Mouse (Mus musculus): ENCODE data around the gene Slc25a22. TPM values are rescaled to one million over a fixed set of nuclear protein-coding genes. Genes with fewer than 3 reads are reported as not detected.

Gene Slc25a22
- 10 to 100 TPM; 56.7 to 57.4 TPM for polyA plus RNA-seq (2017; shearing (Covaris generic))

GRCm38 (mm10) chr7:141437178-141438120, at the start of gene Slc25a22:
Gene Slc25a22, minus strand, starts transcription at chr7:141437892.

GRCm38 (mm10) chr7:141475011-141475804, 37.5 kb upstream of the Slc25a22 start, which contains the start of the genes Polr2l and Tspan4:
Gene Polr2l, minus strand, starts transcription at chr7:141475132.
Gene Tspan4, plus strand, starts transcription at chr7:141475240.

GRCm38 (mm10) chr7:141467230-141468030, 29.7 kb upstream of the Slc25a22 start, which contains the start of gene Cd151:
Gene Cd151, plus strand, starts transcription at chr7:141467392.

GRCm38 (mm10) chr7:141460391-141461113, 22.9 kb upstream of the Slc25a22 start, which contains the start of gene Cracr2b:
Gene Cracr2b, plus strand, starts transcription at chr7:141461094.

GRCm38 (mm10) chr7:141454967-141455551, 17.4 kb upstream of the Slc25a22 start, which contains the start of gene Pnpla2:
Gene Pnpla2, plus strand, starts transcription at chr7:141455198.

GRCm38 (mm10) chr7:141447110-141447991, 9.7 kb upstream of the Slc25a22 start, which contains the start of gene Rplp2:
Gene Rplp2, plus strand, starts transcription at chr7:141447370.

GRCm38 (mm10) chr7:141443828-141444237, 6.1 kb upstream of the Slc25a22 start, which contains the start of gene Pidd1:
Gene Pidd1, minus strand, starts transcription at chr7:141444025.

GRCm38 (mm10) chr7:141429310-141429709, 8.4 kb downstream of the Slc25a22 start, which contains the start of gene Cend1:
Gene Cend1, minus strand, starts transcription at chr7:141429491.

GRCm38 (mm10) chr7:141413809-141414584, 23.7 kb downstream of the Slc25a22 start, which contains the start of gene Gatd1:
Gene Gatd1, minus strand, starts transcription at chr7:141414136.

GRCm38 (mm10) chr7:141391625-141392551, 45.8 kb downstream of the Slc25a22 start, which contains the start of gene Taldo1:
Gene Taldo1, plus strand, starts transcription at chr7:141392199.

Other genes with a start within 250 kb of the Slc25a22 start
- 10 to 100 TPM; 56.0 to 61.9 TPM for gene Hras, start 243.9 kb downstream of the Slc25a22 start, polyA plus RNA-seq (2017; shearing (Covaris generic))
- 1 to 10 TPM; 2.2 to 5.0 TPM for gene Lrrc56, start 243.7 kb downstream of the Slc25a22 start, polyA plus RNA-seq (2017; shearing (Covaris generic))
- 1 to 10 TPM; 8.3 to 9.9 TPM for gene Lmntd2, start 223.8 kb downstream of the Slc25a22 start, polyA plus RNA-seq (2017; shearing (Covaris generic))
- 10 to 100 TPM; 18.6 to 23.4 TPM for gene Rassf7, start 222.0 kb downstream of the Slc25a22 start, polyA plus RNA-seq (2017; shearing (Covaris generic))
- gene Phrf1, start 209.1 kb downstream of the Slc25a22 start, polyA plus RNA-seq (2017; shearing (Covaris generic)): 10 to 100 TPM; 55.5 to 85.8 TPM
- gene Irf7, start 171.4 kb downstream of the Slc25a22 start, polyA plus RNA-seq (2017; shearing (Covaris generic)): 100 to 1,000 TPM; 105 to 126 TPM
- gene Cdhr5, start 161.1 kb downstream of the Slc25a22 start, polyA plus RNA-seq (2017; shearing (Covaris generic)): under 1 TPM in 1 of 2 experiments, not detected in 1; 0.07 TPM
- gene Sct, start 158.8 kb downstream of the Slc25a22 start, polyA plus RNA-seq (2017; shearing (Covaris generic)): not detected
- under 1 TPM in 1 of 2 experiments, not detected in 1; 0.06 TPM for gene Drd4, start 145.9 kb downstream of the Slc25a22 start, polyA plus RNA-seq (2017; shearing (Covaris generic))
- gene Deaf1, start 110.2 kb downstream of the Slc25a22 start, polyA plus RNA-seq (2017; shearing (Covaris generic)): 10 to 100 TPM; 48.0 to 58.2 TPM
- 10 to 100 TPM; 37.5 to 40.6 TPM for gene Tmem80, start 110.2 kb downstream of the Slc25a22 start, polyA plus RNA-seq (2017; shearing (Covaris generic))
- under 1 TPM in 1 of 2 experiments, not detected in 1; 0.09 TPM for gene Eps8l2, start 99.0 kb downstream of the Slc25a22 start, polyA plus RNA-seq (2017; shearing (Covaris generic))
- 100 to 1,000 TPM; 342 to 415 TPM for gene Taldo1, start 45.7 kb downstream of the Slc25a22 start, polyA plus RNA-seq (2017; shearing (Covaris generic))
- 10 to 100 TPM; 72.8 to 73.0 TPM for gene Gatd1, start 23.8 kb downstream of the Slc25a22 start, polyA plus RNA-seq (2017; shearing (Covaris generic))
- gene Cend1, start 8.4 kb downstream of the Slc25a22 start, polyA plus RNA-seq (2017; shearing (Covaris generic)): under 1 TPM; 0.39 to 0.96 TPM
- gene Pidd1, start 6.1 kb upstream of the Slc25a22 start, polyA plus RNA-seq (2017; shearing (Covaris generic)): 10 to 100 TPM; 10.4 to 10.6 TPM
- 1,000 to 10,000 TPM; 1,171 to 2,116 TPM for gene Rplp2, start 9.5 kb upstream of the Slc25a22 start, polyA plus RNA-seq (2017; shearing (Covaris generic))
- 10 to 100 TPM; 88.2 to 90.1 TPM for gene Pnpla2, start 17.3 kb upstream of the Slc25a22 start, polyA plus RNA-seq (2017; shearing (Covaris generic))
- under 1 TPM in 1 of 2 experiments, not detected in 1; 0.59 TPM for gene Cracr2b, start 23.2 kb upstream of the Slc25a22 start, polyA plus RNA-seq (2017; shearing (Covaris generic))
- gene Cd151, start 29.5 kb upstream of the Slc25a22 start, polyA plus RNA-seq (2017; shearing (Covaris generic)): 10 to 100 TPM in 1 of 2 experiments, 1 to 10 TPM in 1; 6.6 to 10.4 TPM
- 10 to 100 TPM; 33.5 to 36.8 TPM for gene Polr2l, start 37.2 kb upstream of the Slc25a22 start, polyA plus RNA-seq (2017; shearing (Covaris generic))
- gene Tspan4, start 37.3 kb upstream of the Slc25a22 start, polyA plus RNA-seq (2017; shearing (Covaris generic)): 1 to 10 TPM; 2.9 to 3.2 TPM
- gene Chid1, start 102.0 kb upstream of the Slc25a22 start, polyA plus RNA-seq (2017; shearing (Covaris generic)): 10 to 100 TPM; 10.7 to 19.5 TPM
- 10 to 100 TPM; 35.9 to 51.1 TPM for gene Ap2a2, start 124.3 kb upstream of the Slc25a22 start, polyA plus RNA-seq (2017; shearing (Covaris generic))
- under 1 TPM; 0.14 to 0.36 TPM for gene Muc6, start 217.4 kb upstream of the Slc25a22 start, polyA plus RNA-seq (2017; shearing (Covaris generic))

All from activated CD4-positive, CD25-positive, alpha-beta regulatory T cell (primary cell).